Mouse (Mus musculus): ENCODE measurements around the gene Olfr1445. TPM values are rescaled to one million over a fixed set of nuclear protein-coding genes. Genes with fewer than 3 reads are reported as not detected.

The Olfr1445 gene
- not detected for total RNA-seq (2022)

DNA sequence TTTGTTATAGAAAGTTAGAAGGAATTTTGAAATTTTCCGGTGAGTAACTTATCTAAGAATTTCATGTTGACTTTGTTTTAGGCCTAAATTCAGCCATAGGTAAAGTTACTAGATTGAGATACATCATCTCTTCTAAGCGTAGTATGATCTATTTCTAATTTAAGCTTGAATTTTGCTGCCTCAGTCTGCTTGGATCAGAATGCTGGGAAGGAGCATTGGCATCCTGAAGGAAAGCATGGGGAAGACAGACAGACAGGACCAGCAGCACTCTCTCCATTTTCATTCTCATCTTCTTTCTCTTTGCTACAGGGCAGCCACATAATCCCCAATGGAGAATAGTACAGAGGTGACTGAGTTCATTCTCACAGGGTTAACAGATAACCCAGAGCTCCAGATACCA, at the start of gene Olfr1445:
Olfr1445 (plus strand) TSS at position 301 of the 400 bp plus-strand sequence.
- DNase-seq: no peak

DNA sequence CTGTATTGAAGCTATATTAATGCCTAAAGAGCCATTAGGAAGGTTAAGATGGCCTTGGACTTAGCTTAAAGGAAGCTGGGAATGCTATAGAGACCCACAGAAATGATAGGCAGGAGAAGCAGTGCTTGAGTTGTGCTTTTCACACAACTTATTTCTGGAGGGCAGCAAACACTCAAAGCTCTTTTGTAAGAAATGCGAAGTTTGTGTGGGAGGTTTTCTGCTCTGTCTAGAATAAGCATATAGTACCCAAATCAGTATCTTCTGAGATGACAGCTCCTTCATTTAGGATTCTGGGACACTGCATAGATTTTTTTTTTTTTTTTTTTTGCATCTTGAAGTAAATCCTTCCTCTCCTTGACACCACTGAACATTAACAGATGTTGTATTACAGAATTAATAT, 45.1 kb upstream of the Olfr1445 start:
- no peak for DNase-seq

DNA sequence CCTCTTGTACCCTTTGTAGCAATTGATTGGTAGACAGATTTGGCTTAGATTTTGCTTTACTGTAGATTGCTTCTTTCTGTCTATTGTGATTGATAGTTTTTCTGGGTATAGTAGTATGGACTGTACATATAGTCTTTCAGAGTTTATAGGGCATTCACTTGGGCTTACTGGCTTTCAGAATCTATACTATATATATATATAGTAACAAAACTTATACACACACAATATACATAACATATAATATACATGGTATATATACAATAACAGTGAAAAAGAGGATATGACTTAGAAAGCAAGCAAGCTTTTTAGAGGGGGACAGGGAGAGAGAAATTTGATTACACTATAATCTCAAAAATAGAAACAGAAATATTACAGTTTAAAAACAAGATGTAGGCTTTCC, 37.3 kb upstream of the Olfr1445 start, which contains the start of gene Gm5244:
Gm5244 (plus strand) TSS at position 301 of the 400 bp plus-strand sequence.
- DNase-seq: no peak

DNA sequence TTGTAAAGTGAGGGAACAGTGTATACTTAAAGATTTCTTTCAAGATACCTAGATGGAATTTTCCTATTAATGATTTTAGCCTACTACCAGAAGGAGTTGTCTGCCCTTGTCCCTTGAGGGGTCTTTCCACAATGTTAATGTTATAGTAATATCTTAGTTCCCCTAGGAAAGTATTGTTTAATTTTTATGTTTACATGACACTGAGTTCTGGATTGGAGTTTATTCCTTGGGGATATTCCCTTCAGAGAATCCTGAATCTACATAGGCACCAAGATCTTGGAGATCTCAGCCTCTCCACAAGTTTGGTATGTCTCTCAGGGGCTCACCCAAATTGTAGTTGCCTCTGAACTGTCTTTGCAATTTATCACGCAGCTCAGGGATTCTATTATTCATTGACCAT, 26.7 kb upstream of the Olfr1445 start, which contains the start of gene Olfr1444:
Olfr1444 (plus strand) TSS at position 301 of the 400 bp plus-strand sequence.
- no peak for DNase-seq

DNA sequence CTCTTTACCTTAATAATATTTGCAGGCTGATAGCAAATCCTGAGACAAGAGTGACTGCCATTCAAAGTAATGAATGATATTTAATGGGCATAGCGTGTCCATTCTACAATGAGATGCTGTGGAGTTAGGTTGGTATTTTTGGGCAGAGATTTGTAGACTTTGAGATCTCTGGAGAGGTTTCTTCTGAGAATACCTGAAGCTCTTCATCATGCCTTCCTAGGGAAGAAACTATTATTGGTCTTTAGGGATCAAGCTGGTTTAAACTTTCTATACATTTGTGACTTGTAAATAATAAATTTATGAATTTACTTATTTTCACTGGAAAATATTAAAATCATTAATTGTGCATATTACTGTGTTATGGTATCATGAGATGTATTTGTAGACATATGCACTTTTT, 9.8 kb downstream of the Olfr1445 start, which contains the start of gene Olfr1446:
Olfr1446 (minus strand) TSS at position 101 of the 400 bp plus-strand sequence.
- DNase-seq: no peak

DNA sequence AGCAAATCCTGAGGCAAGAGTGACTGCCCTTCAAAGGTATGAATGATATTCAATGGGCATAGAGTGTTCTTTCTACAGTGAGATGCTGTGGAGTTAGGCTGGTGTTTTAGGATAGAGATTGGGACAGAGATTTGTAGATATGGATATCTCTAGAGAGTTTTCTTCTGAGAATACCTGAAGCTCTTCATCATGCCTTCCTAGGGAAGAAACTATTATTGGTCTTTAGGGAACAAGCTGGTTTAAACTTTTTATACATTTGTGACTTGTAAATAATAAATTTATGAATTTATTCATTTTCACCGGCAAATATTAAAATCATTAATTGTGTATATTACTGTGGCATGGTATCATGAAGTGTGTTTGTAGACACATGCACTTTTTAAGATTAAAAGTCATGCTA, 20.0 kb downstream of the Olfr1445 start, which contains the start of gene Olfr1447:
Olfr1447 (minus strand) TSS at position 101 of the 400 bp plus-strand sequence.
- DNase-seq: no peak

DNA sequence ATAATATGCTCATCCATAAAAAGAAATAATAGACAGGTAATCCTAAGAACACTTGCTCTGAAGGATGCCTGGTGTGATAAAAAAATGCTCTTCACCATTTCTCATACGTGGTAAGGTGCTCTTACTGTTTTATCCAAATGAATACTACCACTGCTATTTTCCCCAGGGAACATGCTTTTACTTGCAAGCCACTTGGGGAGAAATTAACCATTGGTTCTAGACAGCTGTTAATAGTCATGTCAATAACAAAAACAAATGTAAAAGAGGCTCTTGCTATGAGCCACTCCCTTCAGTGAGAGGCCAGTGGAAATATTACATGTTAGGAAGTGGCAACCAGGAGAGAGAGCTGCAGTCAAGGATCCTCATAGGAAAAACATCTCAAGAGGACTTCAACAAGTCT, 40.7 kb downstream of the Olfr1445 start, which contains the start of gene Olfr1448:
Olfr1448 (minus strand) TSS at position 101 of the 400 bp plus-strand sequence.
- no peak for DNase-seq

DNA sequence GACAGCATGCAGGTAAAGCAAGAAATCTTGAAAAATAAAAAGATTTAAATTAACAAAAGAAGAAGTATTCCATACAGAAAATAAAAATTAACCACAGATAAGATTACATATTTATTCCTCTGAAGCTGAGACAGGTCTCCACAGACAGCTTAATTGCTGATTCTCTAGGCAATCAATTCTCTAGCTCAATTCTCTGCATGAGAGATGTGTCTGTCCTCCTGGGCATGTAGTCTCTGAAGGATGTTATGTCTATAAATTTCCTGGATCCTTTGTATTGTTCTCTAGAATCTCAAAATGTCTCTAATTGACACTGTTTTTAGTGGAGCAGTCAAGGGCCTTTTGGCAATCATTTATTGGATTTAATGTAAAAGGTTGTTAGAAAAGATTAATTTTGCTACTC, 46.9 kb downstream of the Olfr1445 start, which contains the start of gene Olfr1449:
Olfr1449 (plus strand) TSS at position 301 of the 400 bp plus-strand sequence.
- no peak for DNase-seq

Other genes starting within 250 kb of the Olfr1445 start
- gene Olfr1442, start 213.4 kb upstream of the Olfr1445 start, total RNA-seq (2022): not detected
- gene Olfr1443, start 205.7 kb upstream of the Olfr1445 start, total RNA-seq (2022): not detected
- under 1 TPM in 1 of 4 experiments, not detected in 3; 0.35 TPM for gene Keg1, start 188.1 kb upstream of the Olfr1445 start, total RNA-seq (2022)
- gene Cntf, start 118.2 kb upstream of the Olfr1445 start, total RNA-seq (2022): 1 to 10 TPM; 1.1 to 3.6 (median 2.3) TPM
- gene Zfp91, start 87.7 kb upstream of the Olfr1445 start, total RNA-seq (2022): 10 to 100 TPM; 70.3 to 80.8 (median 71.4) TPM
- 1 to 10 TPM; 2.1 to 5.8 (median 3.9) TPM for gene Lpxn, start 87.7 kb upstream of the Olfr1445 start, total RNA-seq (2022)
- not detected for gene Gm5244, start 37.2 kb upstream of the Olfr1445 start, total RNA-seq (2022)
- not detected for gene Olfr1444, start 26.6 kb upstream of the Olfr1445 start, total RNA-seq (2022)
- gene Olfr1446, start 9.7 kb downstream of the Olfr1445 start, total RNA-seq (2022): not detected
- not detected for gene Olfr1447, start 19.9 kb downstream of the Olfr1445 start, total RNA-seq (2022)
- gene Olfr1448, start 40.6 kb downstream of the Olfr1445 start, total RNA-seq (2022): not detected
- not detected for gene Olfr1449, start 47.0 kb downstream of the Olfr1445 start, total RNA-seq (2022)
- gene Olfr1450, start 66.4 kb downstream of the Olfr1445 start, total RNA-seq (2022): not detected
- not detected for gene Olfr1451, start 111.2 kb downstream of the Olfr1445 start, total RNA-seq (2022)
- gene Olfr1453, start 144.5 kb downstream of the Olfr1445 start, total RNA-seq (2022): not detected
- gene Olfr1454, start 176.8 kb downstream of the Olfr1445 start, total RNA-seq (2022): not detected
- gene Olfr1457, start 214.0 kb downstream of the Olfr1445 start, total RNA-seq (2022): not detected
- not detected for gene Olfr1458, start 222.9 kb downstream of the Olfr1445 start, total RNA-seq (2022)